Comparison of ENCODE assay signal across 8 mouse cellular contexts in genomic region chr7:19461488-19461887, GRCm38 (mm10). TPM values are rescaled to one million over a fixed set of nuclear protein-coding genes. Genes with fewer than 3 reads are reported as not detected.
DNase-seq lines count a peak whose midpoint lies in the region; ATAC-seq and TF ChIP-seq lines count a peak whose summit lies in the region.

No protein-coding gene starts in this region.

- POLR2A ChIA-PET in Patski (lab: Charles Lee), result no interaction called here

- H3K27me3 ChIP-seq in Patski, result no peaks in the 10 kb centered on the region
- H3K27me3 ChIP-seq in midbrain, postnatal 0 days (ENCODE audit: insufficient read depth, low read length), result 0 out of 2 replicates have a peak, but pooled peaks cover 4% of the 10 kb centered on the region
- H3K27me3 ChIP-seq in stomach, embryonic 16.5 days (ENCODE audit: control insufficient read depth, insufficient read depth, low read length), result no peaks in the 10 kb centered on the region

- H3K9me3 ChIP-seq in midbrain, postnatal 0 days (ENCODE audit: low read length), result no peaks in the 10 kb centered on the region
- H3K9me3 ChIP-seq in stomach, embryonic 16.5 days (replicated peaks; ENCODE audit: control insufficient read depth, low read length), result no peaks in the 10 kb centered on the region

- CTCF ChIA-PET in Patski (lab: Charles Lee), result interaction anchor here (0.8 to 1.5 kb wide), 10 partner anchors 10 to 144 kb away, joined by 3 to 7 read pairs (median 3); no protein-coding TSS in a partner anchor

- no peak overlapping the region for H3K4me2 ChIP-seq in midbrain, postnatal 0 days (ENCODE audit: low read depth, low read length, poor library complexity, severe bottlenecking)
- H3K4me2 ChIP-seq in stomach, embryonic 16.5 days (ENCODE audit: low read depth, low read length), result peak overlapping the region; percentile 32

- no peaks in the 10 kb centered on the region for H3K36me3 ChIP-seq in midbrain, postnatal 0 days (ENCODE audit: insufficient read depth, low read length)
- H3K36me3 ChIP-seq in stomach, embryonic 16.5 days (ENCODE audit: control insufficient read depth, insufficient read depth, low read length), result no peaks in the 10 kb centered on the region

- intact Hi-C loops in heart, postnatal 10 days (cut with DNase I), result no loop called here
- intact Hi-C loops in left cerebral cortex, postnatal 25 days (cut with DNase I), result no loop called here

- TF ChIP-seq CTCF in Patski (IDR thresholded peaks at IDR 0.05), result peak; percentile 92
- TF ChIP-seq CTCF in midbrain, postnatal 0 days (IDR thresholded peaks at IDR 0.05), result peak; percentile 95

- H3K4me3 ChIP-seq in midbrain, postnatal 0 days (ENCODE audit: low read depth, low read length), result no peak overlapping the region
- H3K4me3 ChIP-seq in stomach, embryonic 16.5 days (replicated peaks; ENCODE audit: low read length), result no peak overlapping the region

- H3K9ac ChIP-seq in midbrain, postnatal 0 days (replicated peaks; ENCODE audit: low read length, poor library complexity, severe bottlenecking), result no peak overlapping the region
- H3K9ac ChIP-seq in stomach, embryonic 16.5 days (ENCODE audit: low read length), result no peak overlapping the region

- H3K4me1 ChIP-seq in midbrain, postnatal 0 days (ENCODE audit: insufficient read depth, low read length), result peaks cover 11% of the 10 kb centered on the region
- peaks cover 12% of the 10 kb centered on the region for H3K4me1 ChIP-seq in stomach, embryonic 16.5 days (ENCODE audit: control insufficient read depth, insufficient read depth, low read length)

- no peak for ATAC-seq in Patski
- ATAC-seq in midbrain, postnatal 0 days (ENCODE audit: low FRiP score), result no peak
- ATAC-seq in stomach, embryonic 16.5 days (ENCODE audit: insufficient read depth, low FRiP score), result no peak

- DNase-seq in gastrocnemius, adult 18-20 months (ENCODE audit: low spot score), result peak; percentile 71
- DNase-seq in gastrocnemius, postnatal 25 days, result no peak
- no peak for DNase-seq in Patski (ENCODE audit: low read depth, low spot score)
- DNase-seq in embryo, embryonic 11 days, result peak; percentile 78
- DNase-seq in heart, postnatal 10 days, result peak; percentile 82 to 90
- DNase-seq in left cerebral cortex, postnatal 25 days (ENCODE audit: low spot score in 2 of 2), result peak; percentile 78
- peak; percentile 77 for DNase-seq in midbrain, postnatal 0 days (ENCODE audit: low spot score)

- 9% methylated on average over 6 of the region's 6 CpGs for WGBS in midbrain, postnatal 0 days
- WGBS in stomach, embryonic 16.5 days, result 11% methylated on average over 6 of the region's 6 CpGs

- in situ Hi-C loops in Patski (cut with MboI; ENCODE audit: low pct_unique_long_range_greater_than_20kb), result loop anchor here (5.0 kb wide), 1 partner anchor 36 kb away; no protein-coding TSS in a partner anchor

- H3K27ac ChIP-seq in midbrain, postnatal 0 days (ENCODE audit: low read depth, low read length), result no peak overlapping the region
- H3K27ac ChIP-seq in stomach, embryonic 16.5 days (ENCODE audit: low read length), result no peak overlapping the region

RNA-seq across cellular contexts. Expression of gene Exoc3l2, which starts 1.6 kb away (rescaled TPM):
- total RNA-seq in gastrocnemius, adult 18-20 months (2021), result 1 to 10 TPM in 1 of 2 experiments, under 1 TPM in 1; 0.57 to 1.5 TPM
- under 1 TPM; 0.56 to 0.67 TPM for total RNA-seq in gastrocnemius, postnatal 25 days (2021)
- not detected for polyA plus RNA-seq in Patski (2021)
- total RNA-seq in heart, postnatal 10 days (2021), result 1 to 10 TPM in 1 of 2 experiments, under 1 TPM in 1; 0.81 to 1.0 TPM
- total RNA-seq in left cerebral cortex, postnatal 25 days (2021), result under 1 TPM; 0.18 to 0.64 TPM
- 0.28 and 0.49 TPM in 2 replicates for total RNA-seq in midbrain, postnatal 0 days (2014; rRNA removed)
- 1.5 and 1.6 TPM in 2 replicates for polyA plus RNA-seq in midbrain, postnatal 0 days (2015; fragmentation: Nextera tagmentation; extraction: Ambion mirVana)
- 0.71 and 0.85 TPM in 2 replicates for polyA plus RNA-seq in stomach, embryonic 16.5 days (2015; fragmentation: Nextera tagmentation; extraction: Ambion mirVana)

RNA-seq across cellular contexts. Expression of gene Mark4, which starts 2.9 kb away (rescaled TPM):
- total RNA-seq in gastrocnemius, adult 18-20 months (2021), result 10 to 100 TPM; 18.5 to 20.8 TPM
- 10 to 100 TPM; 13.2 to 13.8 TPM for total RNA-seq in gastrocnemius, postnatal 25 days (2021)
- polyA plus RNA-seq in Patski (2021), result 34.8 TPM
- 10 to 100 TPM; 26.6 to 26.8 TPM for total RNA-seq in heart, postnatal 10 days (2021)
- total RNA-seq in left cerebral cortex, postnatal 25 days (2021), result 10 to 100 TPM; 76.2 to 78.6 TPM
- 58.1 and 68.9 TPM in 2 replicates for total RNA-seq in midbrain, postnatal 0 days (2014; rRNA removed)
- 16.2 and 17.0 TPM in 2 replicates for polyA plus RNA-seq in midbrain, postnatal 0 days (2015; fragmentation: Nextera tagmentation; extraction: Ambion mirVana)
- polyA plus RNA-seq in stomach, embryonic 16.5 days (2015; fragmentation: Nextera tagmentation; extraction: Ambion mirVana), result 4.3 and 5.9 TPM in 2 replicates

RNA-seq across cellular contexts. Expression of gene Bloc1s3, which starts 46.7 kb away (rescaled TPM):
- total RNA-seq in gastrocnemius, adult 18-20 months (2021), result 1 to 10 TPM; 1.9 to 2.2 TPM
- total RNA-seq in gastrocnemius, postnatal 25 days (2021), result 1 to 10 TPM; 1.7 to 1.9 TPM
- polyA plus RNA-seq in Patski (2021), result 9.8 TPM
- total RNA-seq in heart, postnatal 10 days (2021), result 1 to 10 TPM; 2.3 to 3.2 TPM
- 1 to 10 TPM; 6.7 to 7.4 TPM for total RNA-seq in left cerebral cortex, postnatal 25 days (2021)
- total RNA-seq in midbrain, postnatal 0 days (2014; rRNA removed), result 17.8 and 21.4 TPM in 2 replicates
- polyA plus RNA-seq in midbrain, postnatal 0 days (2015; fragmentation: Nextera tagmentation; extraction: Ambion mirVana), result 3.9 and 4.2 TPM in 2 replicates
- polyA plus RNA-seq in stomach, embryonic 16.5 days (2015; fragmentation: Nextera tagmentation; extraction: Ambion mirVana), result 1.4 and 1.5 TPM in 2 replicates

RNA-seq across cellular contexts. Expression of gene Trappc6a, which starts 46.7 kb away (rescaled TPM):
- 1 to 10 TPM; 9.0 to 9.4 TPM for total RNA-seq in gastrocnemius, adult 18-20 months (2021)
- 10 to 100 TPM in 1 of 2 experiments, 1 to 10 TPM in 1; 8.8 to 10.6 TPM for total RNA-seq in gastrocnemius, postnatal 25 days (2021)
- 36.5 TPM for polyA plus RNA-seq in Patski (2021)
- total RNA-seq in heart, postnatal 10 days (2021), result 10 to 100 TPM; 43.1 to 53.1 TPM
- total RNA-seq in left cerebral cortex, postnatal 25 days (2021), result 10 to 100 TPM; 18.4 to 18.8 TPM
- total RNA-seq in midbrain, postnatal 0 days (2014; rRNA removed), result 14.9 and 23.9 TPM in 2 replicates
- polyA plus RNA-seq in midbrain, postnatal 0 days (2015; fragmentation: Nextera tagmentation; extraction: Ambion mirVana), result 32.2 and 32.6 TPM in 2 replicates
- polyA plus RNA-seq in stomach, embryonic 16.5 days (2015; fragmentation: Nextera tagmentation; extraction: Ambion mirVana), result 101 and 102 TPM in 2 replicates

RNA-seq across cellular contexts. Expression of gene Nkpd1, which starts 56.1 kb away (rescaled TPM):
- not detected for total RNA-seq in gastrocnemius, adult 18-20 months (2021)
- total RNA-seq in gastrocnemius, postnatal 25 days (2021), result not detected
- 0.15 TPM for polyA plus RNA-seq in Patski (2021)
- total RNA-seq in heart, postnatal 10 days (2021), result not detected
- total RNA-seq in left cerebral cortex, postnatal 25 days (2021), result under 1 TPM; 0.64 to 0.87 TPM
- total RNA-seq in midbrain, postnatal 0 days (2014; rRNA removed), result 2.3 TPM in 2 replicates
- 1.6 and 1.8 TPM in 2 replicates for polyA plus RNA-seq in midbrain, postnatal 0 days (2015; fragmentation: Nextera tagmentation; extraction: Ambion mirVana)
- polyA plus RNA-seq in stomach, embryonic 16.5 days (2015; fragmentation: Nextera tagmentation; extraction: Ambion mirVana), result 1.8 and 3.3 TPM in 2 replicates

Comparison
In these comparisons a context has a peak if more than half of its experiments do, and no peak if none do; other contexts are left out.
1. DNase-seq: peak in gastrocnemius, adult 18-20 months (single experiment), embryo, embryonic 11 days (single experiment), heart, postnatal 10 days (2 of 2), left cerebral cortex, postnatal 25 days (2 of 2) and midbrain, postnatal 0 days (single experiment); none in gastrocnemius, postnatal 25 days (single experiment) and Patski (single experiment).